Mouse (Mus musculus) lung, embryonic 14.5 days (tissue): ENCODE data around the gene Sdhaf1. TPM values are rescaled to one million over a fixed set of nuclear protein-coding genes. Genes with fewer than 3 reads are reported as not detected.
A peak's percentile ranks its signal among the peaks of the same experiment; 100 is the strongest.

Experiments used
- ATAC-seq: fragments of 200-750 bp; cut with Nextera tagmentation; 2 replicates; pipeline ENCODE4 v1.8.0; 2017; ENCODE audit warnings: mild to moderate bottlenecking, moderate TSS enrichment, moderate library complexity; ENCODE audit not compliant: insufficient read depth
- DNase-seq: peaks from one replicate; pipeline ENCODE4 v3.0.0-alpha.2; 2015
- H3K27ac ChIP-seq: fragments of 300-500 bp; sonication (generic); 2 replicates; pipeline ENCODE4 v1.5.1; 2014; ENCODE audit warnings: low read depth, mild to moderate bottlenecking, moderate library complexity
- H3K27me3 ChIP-seq: fragments of 300-500 bp; sonication (generic); 2 replicates; pipeline ENCODE4 v1.6.1; 2014; ENCODE audit warnings: low read length, control low read depth; ENCODE audit not compliant: insufficient read depth
- H3K36me3 ChIP-seq: fragments of 300-500 bp; sonication (generic); 2 replicates; pipeline ENCODE4 v1.6.1; 2014; ENCODE audit warnings: control low read depth; ENCODE audit not compliant: insufficient read depth
- H3K4me1 ChIP-seq: fragments of 300-500 bp; sonication (generic); 2 replicates; pipeline ENCODE4 v1.6.1; 2014; ENCODE audit warnings: antibody characterized with exemption, control low read depth; ENCODE audit not compliant: insufficient read depth
- H3K4me2 ChIP-seq: fragments of 300-500 bp; sonication (generic); 2 replicates; pipeline ENCODE4 v1.6.1; 2014; ENCODE audit warnings: mild to moderate bottlenecking
- H3K4me3 ChIP-seq: fragments of 300-500 bp; sonication (generic); 2 replicates; pipeline ENCODE4 v1.5.1; 2014; ENCODE audit warnings: low read depth, low read length
- H3K9ac ChIP-seq: fragments of 300-500 bp; sonication (generic); 2 replicates; pipeline ENCODE4 v1.6.1; 2014
- H3K9me3 ChIP-seq: fragments of 300-500 bp; sonication (generic); 2 replicates; pipeline ENCODE4 v1.6.1; 2016; ENCODE audit warnings: low read depth, low read length, control low read depth
- CTCF ChIP-seq: IDR thresholded peaks from 2 replicates; pipeline ENCODE4 v1.5.1; 2016; ENCODE audit warnings: antibody characterized with exemption, low read depth
- whole genome bisulfite sequencing: fragments of 180-500 bp; shearing (Covaris S2); extraction: QIAGEN DNeasy Blood & Tissue Kit; methylation state at CpG from one replicate; pipeline ENCODE4 v1.1.7; 2014; 5-methylcytosine and 5-hydroxymethylcytosine counted together
- polyA plus RNA-seq: library from polyadenylated mRNA; unstranded; fragments of >200 nt; fragmentation: Nextera tagmentation; extraction: Ambion mirVana; gene quantifications from 2 replicates; pipeline ENCODE4 v1.2.1, GENCODE M21; 2014

Sdhaf1 gene
- polyA plus RNA-seq, 1 experiment from 2014 or later: 21.3 TPM

DNA sequence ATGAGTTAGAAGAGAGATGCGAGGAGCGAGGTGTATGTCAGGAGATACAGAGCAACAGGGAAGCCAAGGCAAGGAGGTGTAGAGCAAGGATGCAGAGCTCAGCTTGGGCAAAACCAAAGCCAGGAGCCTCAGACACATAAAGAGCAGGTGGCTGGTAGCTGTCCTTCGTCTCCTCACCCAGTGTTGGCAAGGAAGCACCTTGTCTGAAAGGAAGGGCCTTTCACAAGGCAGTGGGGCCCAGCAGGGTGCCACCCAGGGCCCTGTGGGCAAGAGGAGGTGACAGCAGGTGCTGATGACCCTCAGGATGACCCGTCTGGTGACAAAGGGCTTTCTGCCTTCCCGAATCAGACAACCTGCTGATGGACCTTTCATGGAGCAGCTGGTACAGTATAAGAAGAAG, 10.9 kb upstream of the Sdhaf1 start:
- ATAC-seq: no peak
- DNase-seq: no peak
- no peaks in the 10 kb centered on the region for H3K36me3 ChIP-seq
- H3K4me1 ChIP-seq: peaks cover 13% of the 10 kb centered on the region
- H3K27me3 ChIP-seq: peaks cover 19% of the 10 kb centered on the region
- H3K4me3 ChIP-seq: no peak overlapping the region
- H3K9me3 ChIP-seq: no peaks in the 10 kb centered on the region
- no peak for TF ChIP-seq CTCF
- H3K9ac ChIP-seq: no peak overlapping the region
- no peak overlapping the region for H3K27ac ChIP-seq
- no peak overlapping the region for H3K4me2 ChIP-seq
- 68% methylated on average over 5 of the region's 5 CpGs for WGBS

DNA sequence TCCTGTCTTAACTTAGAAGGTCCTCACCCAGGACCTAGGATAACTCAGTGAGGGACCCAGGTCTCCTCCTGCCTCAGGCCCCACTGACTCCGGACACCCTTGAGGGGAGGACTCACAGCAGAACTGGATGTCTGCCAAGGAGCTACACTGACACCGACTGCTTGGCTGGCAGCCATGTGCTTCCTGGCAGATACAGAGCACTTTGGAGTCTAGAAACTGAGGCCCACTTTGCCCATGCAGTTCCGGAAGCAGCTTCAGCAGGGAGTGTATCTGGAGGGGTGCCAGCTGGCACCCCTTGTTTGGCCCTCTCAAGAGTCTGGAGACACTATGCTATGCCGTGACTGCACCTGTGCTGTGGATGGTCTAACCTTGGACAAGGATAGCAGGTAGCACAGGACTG, 9.7 kb upstream of the Sdhaf1 start:
- no peak overlapping the region for H3K9ac ChIP-seq
- H3K36me3 ChIP-seq: no peaks in the 10 kb centered on the region
- peaks cover 14% of the 10 kb centered on the region for H3K4me1 ChIP-seq
- no peak overlapping the region for H3K4me2 ChIP-seq
- ATAC-seq: peak; percentile 73
- DNase-seq: peak; percentile 95
- no peak overlapping the region for H3K27ac ChIP-seq
- no peak for TF ChIP-seq CTCF
- no peaks in the 10 kb centered on the region for H3K9me3 ChIP-seq
- no peak overlapping the region for H3K4me3 ChIP-seq
- H3K27me3 ChIP-seq: peaks cover 19% of the 10 kb centered on the region
- WGBS: 7% methylated on average over 4 of the region's 4 CpGs

DNA sequence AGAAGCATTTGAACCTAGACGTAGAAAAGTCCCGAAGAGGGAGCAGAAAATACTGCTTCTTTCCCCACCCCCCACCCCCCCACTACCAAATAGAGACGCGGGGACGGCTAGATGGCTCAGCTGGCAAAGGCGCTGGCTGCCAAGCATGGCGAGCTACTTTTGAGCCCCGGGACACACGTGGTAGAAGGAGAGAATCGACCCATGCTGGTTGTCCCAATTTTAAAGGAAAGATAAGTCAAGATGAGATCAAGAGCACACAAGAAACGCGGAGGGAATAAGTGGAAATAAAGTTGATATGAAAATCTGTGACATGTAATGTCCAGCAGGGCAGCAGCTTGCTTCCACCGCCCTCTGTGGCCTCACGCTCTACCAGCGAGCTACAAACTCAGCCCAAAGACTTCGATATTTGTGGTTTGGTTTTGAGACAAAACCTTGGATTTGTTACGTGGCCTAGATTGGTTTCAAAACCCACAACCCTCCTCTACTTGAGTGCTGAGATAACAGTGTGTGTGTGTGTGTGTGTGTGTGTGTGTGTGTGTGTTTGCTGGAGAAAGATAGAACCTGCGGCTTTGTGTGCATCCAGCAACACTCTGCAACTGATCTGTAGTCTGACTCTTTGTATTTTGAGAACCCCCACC, 9.0 kb upstream of the Sdhaf1 start:
- H3K36me3 ChIP-seq: no peaks in the 10 kb centered on the region
- H3K4me2 ChIP-seq: peak overlapping the region; percentile 45
- 53% methylated on average over 18 of the region's 18 CpGs for WGBS
- peaks cover 21% of the 10 kb centered on the region for H3K4me1 ChIP-seq
- ATAC-seq (no peak), DNase-seq (peak; percentile 20)
- no peaks in the 10 kb centered on the region for H3K9me3 ChIP-seq
- peaks cover 19% of the 10 kb centered on the region for H3K27me3 ChIP-seq
- H3K9ac ChIP-seq: no peak overlapping the region
- H3K27ac ChIP-seq: peak overlapping the region; percentile 58; the same call in 1 of the 2 replicates
- no peak for TF ChIP-seq CTCF
- no peak overlapping the region for H3K4me3 ChIP-seq

DNA sequence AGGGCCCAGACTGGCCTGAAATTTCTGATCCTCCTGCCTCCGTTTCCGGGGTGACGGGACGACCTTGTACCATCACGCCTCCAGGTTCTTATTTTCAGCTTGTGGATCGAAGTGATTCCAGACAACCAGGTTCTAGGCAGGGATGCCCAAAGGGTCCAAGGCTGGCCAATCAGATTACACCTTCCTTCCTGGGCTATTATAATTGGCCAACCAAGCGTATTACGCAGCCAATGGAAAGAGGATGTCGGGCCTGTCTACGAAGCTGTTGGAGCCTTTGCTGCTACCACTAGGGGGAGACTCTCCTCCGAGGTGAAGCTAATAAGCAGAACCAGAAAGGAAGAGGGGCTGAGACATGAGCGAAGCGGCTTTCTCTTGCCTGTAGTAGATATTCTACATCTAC, 8.2 kb upstream of the Sdhaf1 start:
- Histone ChIP-seq H3K9ac (no peak overlapping the region), H3K4me1 (peaks cover 27% of the 10 kb centered on the region), H3K9me3 (no peaks in the 10 kb centered on the region), H3K27me3 (peaks cover 19% of the 10 kb centered on the region), H3K27ac (no peak overlapping the region), H3K4me3 (no peak overlapping the region), H3K4me2 (peak overlapping the region; percentile 45), H3K36me3 (no peaks in the 10 kb centered on the region)
- peak; percentile 47 for ATAC-seq
- TF ChIP-seq CTCF: peak; percentile 88
- 10% methylated on average over 13 of the region's 13 CpGs for WGBS
- DNase-seq: peak; percentile 93

DNA sequence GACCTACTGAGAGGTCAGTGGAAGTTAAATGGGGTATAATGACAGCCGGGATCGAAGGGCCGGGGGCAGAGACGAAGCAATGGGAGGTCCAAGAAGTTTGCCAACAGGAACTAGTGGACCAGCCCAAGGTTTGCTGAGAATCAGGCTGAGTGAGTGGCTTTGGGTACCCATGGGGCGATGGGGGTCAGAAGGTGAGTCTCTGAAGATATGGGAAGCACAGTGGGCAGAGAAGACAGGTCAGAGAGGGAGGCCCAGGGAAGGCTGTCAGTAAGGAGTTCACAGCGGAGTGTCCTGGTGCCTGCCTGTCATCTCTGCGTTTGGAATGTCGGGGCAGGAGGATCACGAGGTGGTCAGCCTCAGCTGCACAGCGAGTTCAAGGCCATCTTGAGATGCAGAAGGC, 4.7 kb upstream of the Sdhaf1 start:
- Histone ChIP-seq H3K27me3 (no peaks in the 10 kb centered on the region), H3K36me3 (no peaks in the 10 kb centered on the region), H3K9me3 (0 out of 2 replicates have a peak, but pooled peaks cover 3% of the 10 kb centered on the region), H3K4me3 (no peak overlapping the region), H3K4me2 (no peak overlapping the region), H3K27ac (0 out of 2 replicates have a peak overlapping the region, but pooled peaks have one; percentile 18), H3K4me1 (peaks cover 23% of the 10 kb centered on the region), H3K9ac (no peak overlapping the region)
- DNase-seq (no peak), ATAC-seq (no peak)
- 48% methylated on average over 10 of the region's 10 CpGs for WGBS
- no peak for TF ChIP-seq CTCF

DNA sequence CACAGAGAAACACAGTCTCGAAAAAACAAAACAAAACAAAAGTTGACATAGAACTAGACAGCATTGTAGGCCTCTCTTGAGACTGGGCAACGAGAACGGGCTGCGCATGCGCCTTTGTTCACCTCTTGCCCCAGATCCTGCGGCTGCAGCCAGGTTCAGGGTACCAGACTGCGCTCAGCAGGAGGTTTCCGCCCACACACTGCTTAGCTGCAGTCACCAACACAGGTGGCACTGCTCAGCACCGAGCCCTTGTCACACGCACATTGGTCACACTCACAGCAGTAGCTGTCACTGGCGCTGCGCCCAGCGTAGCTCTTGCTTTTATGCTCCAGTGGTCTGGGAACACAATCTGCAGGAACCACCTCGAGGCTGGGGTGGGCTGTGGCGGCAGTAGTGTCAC, 3.4 kb upstream of the Sdhaf1 start:
- no peak overlapping the region for H3K9ac ChIP-seq
- H3K27ac ChIP-seq: peak overlapping the region; percentile 77
- H3K4me2 ChIP-seq: peak overlapping the region; percentile 4; the same call in 1 of the 2 replicates
- peaks cover 20% of the 10 kb centered on the region for H3K4me1 ChIP-seq
- DNase-seq (peak; percentile 94), ATAC-seq (peak; percentile 81)
- H3K27me3 ChIP-seq: no peaks in the 10 kb centered on the region
- 30% methylated on average over 15 of the region's 15 CpGs for WGBS
- no peak overlapping the region for H3K4me3 ChIP-seq
- H3K9me3 ChIP-seq: 0 out of 2 replicates have a peak, but pooled peaks cover 3% of the 10 kb centered on the region
- no peaks in the 10 kb centered on the region for H3K36me3 ChIP-seq
- 0 out of 2 replicates have a peak, but pooled peaks have one; percentile 2 for TF ChIP-seq CTCF

DNA sequence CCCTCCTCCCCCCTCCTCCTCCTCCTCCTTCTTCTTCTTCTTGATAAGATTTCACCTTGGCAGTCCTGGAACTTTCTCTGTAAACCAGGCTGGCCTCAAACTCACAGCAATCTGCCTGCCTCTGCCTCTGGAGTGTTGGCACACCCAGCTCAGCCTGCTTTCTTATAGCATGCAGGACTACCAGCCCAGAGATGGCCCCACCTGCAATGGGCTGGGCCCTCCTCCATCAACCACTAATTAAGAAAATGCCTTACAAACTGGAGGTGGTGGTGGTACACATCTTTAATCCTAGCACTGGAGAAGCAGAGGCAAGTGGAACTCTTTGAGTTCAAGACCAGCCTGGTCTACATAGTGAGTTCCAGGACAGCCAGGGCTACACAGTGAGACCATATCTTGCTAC, 2.7 kb upstream of the Sdhaf1 start:
- Histone ChIP-seq H3K4me3 (no peak overlapping the region), H3K4me1 (peaks cover 20% of the 10 kb centered on the region; the same call in 1 of the 2 replicates), H3K36me3 (no peaks in the 10 kb centered on the region), H3K27ac (no peak overlapping the region), H3K4me2 (no peak overlapping the region), H3K27me3 (no peaks in the 10 kb centered on the region), H3K9me3 (0 out of 2 replicates have a peak, but pooled peaks cover 3% of the 10 kb centered on the region), H3K9ac (no peak overlapping the region)
- ATAC-seq: no peak
- TF ChIP-seq CTCF: no peak
- no peak for DNase-seq
